Mouse (Mus musculus) heart, embryonic 16.5 days (tissue): Measurements from ENCODE around the gene Map2k3. TPM values are rescaled to one million over a fixed set of nuclear protein-coding genes. Genes with fewer than 3 reads are reported as not detected.
A peak's percentile ranks its signal among the peaks of the same experiment; 100 is the strongest.

Experiments
- ATAC-seq: fragments of 200-750 bp; cut with Nextera tagmentation; replicated peaks from 2 replicates; pipeline ENCODE4 v1.8.0; 2017; ENCODE audit warnings: moderate number of reproducible peaks; ENCODE audit not compliant: insufficient read depth, low FRiP score; ENCODE audit errors: extremely low read depth
- H3K27ac ChIP-seq: fragments of 300-500 bp; sonication (generic); 2 replicates; pipeline ENCODE4 v1.5.1; 2014; ENCODE audit warnings: mild to moderate bottlenecking, low read length, control low read depth, moderate library complexity
- H3K27me3 ChIP-seq: fragments of 300-500 bp; sonication (generic); 2 replicates; pipeline ENCODE4 v1.6.1; 2014; ENCODE audit warnings: low read length, mixed read lengths; ENCODE audit not compliant: control insufficient read depth, insufficient read depth
- H3K36me3 ChIP-seq: fragments of 300-500 bp; sonication (generic); 2 replicates; pipeline ENCODE4 v1.6.1; 2014; ENCODE audit not compliant: control insufficient read depth, insufficient read depth
- H3K4me1 ChIP-seq: fragments of 300-500 bp; sonication (generic); 2 replicates; pipeline ENCODE4 v1.6.1; 2014; ENCODE audit warnings: low read length, mixed read lengths; ENCODE audit not compliant: control insufficient read depth, insufficient read depth
- H3K4me2 ChIP-seq: fragments of 300-500 bp; sonication (generic); 2 replicates; pipeline ENCODE4 v1.6.1; 2014; ENCODE audit warnings: low read depth, mild to moderate bottlenecking, control low read depth, low read length
- H3K4me3 ChIP-seq: fragments of 300-500 bp; sonication (generic); 2 replicates; pipeline ENCODE4 v1.5.1; 2014; ENCODE audit warnings: mild to moderate bottlenecking, control low read depth, low read length
- H3K9ac ChIP-seq: fragments of 300-500 bp; sonication (generic); 2 replicates; pipeline ENCODE4 v1.6.1; 2014; ENCODE audit warnings: low read length, control low read depth
- H3K9me3 ChIP-seq: fragments of 300-500 bp; sonication (generic); replicated peaks from 2 replicates; pipeline ENCODE4 v1.6.1; 2016; ENCODE audit warnings: low read length; ENCODE audit not compliant: control insufficient read depth
- WGBS: fragments of 180-500 bp; shearing (Covaris S2); extraction: QIAGEN DNeasy Blood & Tissue Kit; methylation state at CpG from one replicate; pipeline ENCODE4 v1.1.7; 2014; 5-methylcytosine and 5-hydroxymethylcytosine counted together
- polyA plus RNA-seq: library from polyadenylated mRNA; unstranded; fragments of >200 nt; fragmentation: Nextera tagmentation; extraction: Ambion mirVana; gene quantifications from 2 replicates; pipeline ENCODE4 v1.2.1, GENCODE M21; 2015

The Map2k3 gene
- polyA plus RNA-seq, 1 experiment from 2014 or later: 67.7 TPM

GRCm38 (mm10) chr11:60979788-60980187, 48.0 kb downstream of the Map2k3 start:
- Histone ChIP-seq H3K4me3 (no peak overlapping the region), H3K4me2 (no peak overlapping the region), H3K9me3 (no peaks in the 10 kb centered on the region), H3K27me3 (no peaks in the 10 kb centered on the region), H3K36me3 (no peaks in the 10 kb centered on the region), H3K27ac (no peak overlapping the region), H3K9ac (no peak overlapping the region), H3K4me1 (peaks cover 16% of the 10 kb centered on the region)
- 77% methylated on average over 5 of the region's 5 CpGs for WGBS
- no peak for ATAC-seq

DNA sequence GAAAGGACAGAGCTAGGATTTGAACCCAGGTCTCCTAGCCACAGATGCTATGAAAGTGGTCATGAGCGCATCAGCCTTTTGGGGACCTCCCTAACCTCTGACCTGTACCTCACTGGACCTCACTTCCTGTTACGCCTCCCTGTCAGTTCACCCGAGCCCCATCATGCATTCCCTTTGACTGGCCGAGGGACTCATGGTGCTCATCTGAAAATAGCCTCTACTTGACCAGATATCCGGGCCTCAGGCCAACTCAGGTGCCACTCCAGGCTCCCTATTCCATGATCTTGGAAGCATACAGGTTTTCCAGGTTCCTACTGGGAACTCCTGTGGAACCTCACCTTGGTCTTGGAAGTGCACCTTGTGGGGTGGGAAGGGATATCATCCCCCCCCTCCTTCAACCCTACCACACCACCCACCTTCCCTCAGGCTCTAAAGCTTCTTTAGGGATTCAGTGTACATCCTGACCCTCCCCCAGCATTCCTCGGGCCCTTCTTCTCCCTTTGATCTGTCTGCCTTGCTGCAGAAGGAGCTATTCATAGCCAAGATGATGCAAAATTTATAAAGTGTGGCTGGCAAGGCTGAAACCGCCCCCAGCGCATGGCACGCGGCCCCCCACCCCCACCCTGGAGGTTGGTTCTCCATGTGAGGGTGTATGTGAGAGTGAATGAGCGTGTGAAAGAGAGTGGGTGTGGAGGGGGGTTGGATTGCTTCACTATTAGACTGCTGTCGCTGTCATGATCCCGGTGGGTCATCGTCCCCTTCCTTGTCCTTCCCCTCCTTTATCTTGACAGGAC, 50.1 kb downstream of the Map2k3 start:
- ATAC-seq: 0 out of 2 replicates have a peak, but pooled peaks have one; percentile 15
- no peak overlapping the region for H3K4me3 ChIP-seq
- no peaks in the 10 kb centered on the region for H3K27me3 ChIP-seq
- no peaks in the 10 kb centered on the region for H3K36me3 ChIP-seq
- no peak overlapping the region for H3K4me2 ChIP-seq
- H3K9me3 ChIP-seq: no peaks in the 10 kb centered on the region
- H3K27ac ChIP-seq: no peak overlapping the region
- WGBS: 44% methylated on average over 14 of the region's 14 CpGs
- H3K4me1 ChIP-seq: peaks cover 19% of the 10 kb centered on the region
- no peak overlapping the region for H3K9ac ChIP-seq

DNA sequence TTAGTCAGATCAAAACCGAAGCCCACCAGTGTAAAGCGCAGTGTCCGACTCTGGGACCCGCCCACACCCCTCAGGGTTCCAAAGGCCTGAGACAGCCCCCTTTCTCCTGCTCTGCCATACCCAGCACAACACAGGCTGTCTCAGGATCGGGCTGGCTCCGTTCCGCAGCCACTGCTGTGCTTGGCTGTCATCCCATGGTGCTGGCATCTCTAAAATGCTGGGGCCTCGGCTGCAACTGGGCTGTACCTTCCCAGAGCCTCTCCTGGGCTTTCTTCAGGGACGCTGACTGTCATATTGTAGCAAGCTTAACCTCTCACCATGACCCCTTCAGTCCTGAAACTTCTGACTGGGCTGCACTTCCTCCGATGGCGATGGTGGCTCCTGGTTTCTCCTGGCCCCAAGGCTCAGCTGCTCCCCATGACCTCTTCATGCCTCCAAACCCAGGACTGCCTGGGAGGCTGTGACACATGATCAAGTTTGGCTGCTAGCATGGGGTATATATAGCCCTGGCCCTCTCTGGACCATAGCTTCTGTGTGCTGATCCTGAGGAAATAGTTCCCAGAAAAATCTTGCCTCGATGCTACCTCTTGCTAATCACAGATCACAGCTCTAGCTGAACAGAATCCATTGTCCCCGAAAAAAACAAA, 53.2 kb downstream of the Map2k3 start:
- H3K4me1 ChIP-seq: peaks cover 13% of the 10 kb centered on the region
- H3K4me2 ChIP-seq: peak overlapping the region; percentile 39
- H3K27me3 ChIP-seq: no peaks in the 10 kb centered on the region
- no peaks in the 10 kb centered on the region for H3K36me3 ChIP-seq
- 50% methylated on average over 13 of the region's 13 CpGs for WGBS
- 0 out of 2 replicates have a peak, but pooled peaks cover 3% of the 10 kb centered on the region for H3K9me3 ChIP-seq
- no peak overlapping the region for H3K4me3 ChIP-seq
- peak; percentile 85 for ATAC-seq
- H3K9ac ChIP-seq: no peak overlapping the region
- H3K27ac ChIP-seq: peak overlapping the region; percentile 84

DNA sequence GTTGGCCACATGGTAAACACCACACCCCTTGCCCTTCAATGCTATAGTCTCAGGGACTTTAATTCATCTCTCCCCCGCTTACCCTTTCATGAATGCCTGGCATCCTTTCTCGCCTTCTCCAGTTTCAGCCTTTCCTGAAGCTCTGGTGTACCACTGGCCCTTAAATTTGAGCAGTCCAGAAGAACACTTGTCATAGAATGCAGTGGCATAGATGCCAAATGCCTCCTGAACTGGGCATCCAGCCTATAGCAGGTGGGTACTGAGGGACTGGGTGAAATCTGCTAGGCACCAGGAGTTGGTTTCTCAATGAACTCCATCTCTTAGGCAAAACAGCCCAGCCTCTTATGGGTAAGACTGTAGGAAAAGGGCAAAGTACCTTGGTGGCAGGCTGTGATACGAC, 58.6 kb downstream of the Map2k3 start:
- H3K27me3 ChIP-seq: no peaks in the 10 kb centered on the region
- H3K4me3 ChIP-seq: no peak overlapping the region
- no peak overlapping the region for H3K9ac ChIP-seq
- no peak for ATAC-seq
- no peak overlapping the region for H3K4me2 ChIP-seq
- H3K4me1 ChIP-seq: peaks cover 1% of the 10 kb centered on the region; the same call in 1 of the 2 replicates
- 0 out of 2 replicates have a peak, but pooled peaks cover 6% of the 10 kb centered on the region for H3K9me3 ChIP-seq
- WGBS: 72% methylated on average over 3 of the region's 3 CpGs
- no peak overlapping the region for H3K27ac ChIP-seq
- H3K36me3 ChIP-seq: no peaks in the 10 kb centered on the region

Other genes with a start within 250 kb of the Map2k3 start
- 28.9 and 33.9 TPM in 2 replicates for gene Llgl1, start 232.3 kb upstream of the Map2k3 start, polyA plus RNA-seq
- gene Flii, start 204.8 kb upstream of the Map2k3 start, polyA plus RNA-seq: 86.7 and 95.8 TPM in 2 replicates
- gene Mief2, start 203.6 kb upstream of the Map2k3 start, polyA plus RNA-seq: 18.9 and 21.1 TPM in 2 replicates
- 9.3 and 9.8 TPM in 2 replicates for gene Top3a, start 154.7 kb upstream of the Map2k3 start, polyA plus RNA-seq
- 4.3 and 4.6 TPM in 2 replicates for gene Smcr8, start 154.5 kb upstream of the Map2k3 start, polyA plus RNA-seq
- 50.9 and 52.7 TPM in 2 replicates for gene Shmt1, start 120.3 kb upstream of the Map2k3 start, polyA plus RNA-seq
- gene Dhrs7b, start 101.4 kb upstream of the Map2k3 start, polyA plus RNA-seq: 29.9 and 33.6 TPM in 2 replicates
- 68.2 and 68.4 TPM in 2 replicates for gene Tmem11, start 52.8 kb upstream of the Map2k3 start, polyA plus RNA-seq
- gene Natd1, start 17.3 kb upstream of the Map2k3 start, polyA plus RNA-seq: 16.9 and 17.0 TPM in 2 replicates
- gene Kcnj12, start 90.5 kb downstream of the Map2k3 start, polyA plus RNA-seq: 5.7 and 5.9 TPM in 2 replicates
- 2.7 and 5.7 TPM in 2 replicates for gene Tnfrsf13b, start 194.7 kb downstream of the Map2k3 start, polyA plus RNA-seq
- gene Usp22, start 243.0 kb downstream of the Map2k3 start, polyA plus RNA-seq: 63.3 and 69.9 TPM in 2 replicates